Mouse (Mus musculus): ENCODE measurements around the gene Naaladl2. TPM values are rescaled to one million over a fixed set of nuclear protein-coding genes. Genes with fewer than 3 reads are reported as not detected.

Gene Naaladl2
- not detected for total RNA-seq (2023)

GRCm38 (mm10) chr3:25143555-25144311, at the start of gene Naaladl2:
Naaladl2 (minus strand) TSS chr3:25144261.

Data from CD8-positive naive resting alpha-beta T cell, adult 57 days (primary cell).